Mouse (Mus musculus): ENCODE data around the gene Tatdn2. TPM values are rescaled to one million over a fixed set of nuclear protein-coding genes. Genes with fewer than 3 reads are reported as not detected.
"Not testable (repeated sequence)": the region's sequence is repeated elsewhere in the genome, so short reads cannot be mapped to it uniquely, and the experiment has no call there.

The Tatdn2 gene
- polyA plus RNA-seq, 1 experiment from 2014 or later, result 0.97 TPM

DNA sequence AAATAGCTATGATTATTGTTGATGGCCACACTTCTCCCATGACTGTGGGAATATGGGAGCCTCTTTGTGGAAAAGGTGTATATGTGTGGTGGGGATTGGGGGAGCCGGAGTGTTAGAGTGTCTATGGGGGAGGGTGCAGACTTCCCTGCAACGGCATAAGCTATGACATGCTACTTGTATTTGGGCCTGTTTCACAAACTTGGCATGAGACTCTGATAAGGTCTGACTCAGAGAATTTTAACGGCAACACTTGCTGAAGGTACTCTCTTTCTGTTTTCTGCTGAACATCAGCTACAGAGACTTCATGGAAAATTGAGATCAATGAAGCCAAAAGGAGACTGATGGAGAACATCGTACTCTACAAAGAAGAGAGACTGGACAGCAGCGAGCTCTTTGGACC, 3.5 kb upstream of the Tatdn2 start:
- no peak for ATAC-seq (ENCODE audit: insufficient read depth, low FRiP score, low TSS enrichment)
- 92% methylated on average over 5 of the region's 5 CpGs for WGBS
- no peaks in the 10 kb centered on the region for H3K9me3 ChIP-seq (ENCODE audit: control insufficient read depth, low read length)
- no peak overlapping the region for H3K4me2 ChIP-seq (ENCODE audit: low read depth)
- H3K27me3 ChIP-seq (ENCODE audit: control insufficient read depth, insufficient read depth, low read length), result no peaks in the 10 kb centered on the region
- peaks cover 23% of the 10 kb centered on the region for H3K4me1 ChIP-seq (ENCODE audit: control insufficient read depth, insufficient read depth, low read length)
- no peaks in the 10 kb centered on the region for H3K36me3 ChIP-seq (ENCODE audit: control insufficient read depth, insufficient read depth, low read length)
- DNase-seq (ENCODE audit: low spot score), result no peak
- H3K9ac ChIP-seq (ENCODE audit: low read length), result no peak overlapping the region
- no peak overlapping the region for H3K4me3 ChIP-seq (ENCODE audit: low read depth, low read length)
- H3K27ac ChIP-seq (ENCODE audit: low read depth, low read length), result no peak overlapping the region

DNA sequence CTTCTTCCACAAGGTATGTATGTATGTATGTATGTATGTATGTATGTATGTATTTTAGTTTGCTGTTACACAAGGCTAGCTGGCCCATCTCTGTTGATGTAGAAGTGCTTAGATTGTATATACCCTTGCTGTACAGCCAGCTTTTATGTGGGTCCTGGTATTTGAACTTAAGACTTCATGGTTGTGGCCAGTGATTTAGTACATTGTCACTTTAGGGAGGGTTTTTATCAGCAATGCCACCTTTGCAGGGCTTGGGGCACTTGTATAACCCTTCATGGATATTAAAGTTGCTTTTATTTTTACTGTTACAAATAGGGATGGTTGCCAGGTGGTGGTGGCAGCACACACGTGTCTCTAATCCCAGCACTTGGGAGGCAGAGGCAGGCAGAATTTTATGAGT, 1.6 kb upstream of the Tatdn2 start:
- ATAC-seq (ENCODE audit: insufficient read depth, low FRiP score, low TSS enrichment), result no peak
- WGBS, result 67% methylated on average over 1 of the region's 1 CpGs

DNA sequence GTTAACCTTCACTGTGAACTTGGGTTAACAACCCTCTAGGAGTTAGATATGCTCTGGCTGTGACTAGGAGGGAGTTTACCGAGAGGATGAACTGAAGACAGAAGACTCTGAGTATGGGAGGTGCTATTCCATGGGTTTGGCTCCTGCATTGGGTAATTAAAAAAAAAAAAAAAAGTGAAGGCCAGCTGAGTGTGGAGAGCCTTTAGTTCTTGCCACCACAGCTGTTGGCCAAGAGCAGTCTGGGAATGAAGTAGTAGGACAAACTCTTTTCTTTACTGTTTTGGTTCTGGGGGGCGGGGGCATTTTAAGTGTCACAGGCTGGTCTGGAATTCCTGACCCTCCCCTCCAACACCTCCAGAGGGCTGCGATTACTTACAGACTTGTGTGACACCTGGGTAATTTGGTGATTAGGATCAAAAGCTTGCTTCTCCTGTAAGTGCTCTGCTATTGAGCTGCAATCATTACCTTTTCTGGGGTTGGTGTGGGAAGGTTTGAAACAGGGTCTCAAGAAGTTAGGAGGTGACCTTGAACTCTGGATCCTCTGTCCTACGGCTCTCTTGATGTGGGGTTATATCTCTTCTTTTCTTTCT, 989 bp upstream of the Tatdn2 start:
- 47% methylated on average over 4 of the region's 4 CpGs for WGBS
- ATAC-seq (ENCODE audit: insufficient read depth, low FRiP score, low TSS enrichment), result no peak
- Histone ChIP-seq H3K27me3 (ENCODE audit: control insufficient read depth, insufficient read depth, low read length) (no peaks in the 10 kb centered on the region), H3K27ac (ENCODE audit: low read depth, low read length) (no peak overlapping the region), H3K4me1 (ENCODE audit: control insufficient read depth, insufficient read depth, low read length) (peaks cover 15% of the 10 kb centered on the region), H3K9me3 (ENCODE audit: control insufficient read depth, low read length) (no peaks in the 10 kb centered on the region), H3K4me2 (ENCODE audit: low read depth) (peak overlapping the region; percentile 99; the same call in 1 of the 2 replicates), H3K9ac (ENCODE audit: low read length) (no peak overlapping the region), H3K36me3 (ENCODE audit: control insufficient read depth, insufficient read depth, low read length) (no peaks in the 10 kb centered on the region), H3K4me3 (ENCODE audit: low read depth, low read length) (no peak overlapping the region)
- DNase-seq (ENCODE audit: low spot score), result no peak

More for the DNA sequence above, 1.6 kb upstream of the Tatdn2 start:
- Histone ChIP-seq H3K4me2 (ENCODE audit: low read depth) (no peak overlapping the region), H3K27ac (ENCODE audit: low read depth, low read length) (no peak overlapping the region), H3K9ac (ENCODE audit: low read length) (no peak overlapping the region), H3K36me3 (ENCODE audit: control insufficient read depth, insufficient read depth, low read length) (no peaks in the 10 kb centered on the region), H3K9me3 (ENCODE audit: control insufficient read depth, low read length) (no peaks in the 10 kb centered on the region), H3K27me3 (ENCODE audit: control insufficient read depth, insufficient read depth, low read length) (no peaks in the 10 kb centered on the region), H3K4me3 (ENCODE audit: low read depth, low read length) (no peak overlapping the region), H3K4me1 (ENCODE audit: control insufficient read depth, insufficient read depth, low read length) (peaks cover 22% of the 10 kb centered on the region)
- DNase-seq (ENCODE audit: low spot score), result no peak

DNA sequence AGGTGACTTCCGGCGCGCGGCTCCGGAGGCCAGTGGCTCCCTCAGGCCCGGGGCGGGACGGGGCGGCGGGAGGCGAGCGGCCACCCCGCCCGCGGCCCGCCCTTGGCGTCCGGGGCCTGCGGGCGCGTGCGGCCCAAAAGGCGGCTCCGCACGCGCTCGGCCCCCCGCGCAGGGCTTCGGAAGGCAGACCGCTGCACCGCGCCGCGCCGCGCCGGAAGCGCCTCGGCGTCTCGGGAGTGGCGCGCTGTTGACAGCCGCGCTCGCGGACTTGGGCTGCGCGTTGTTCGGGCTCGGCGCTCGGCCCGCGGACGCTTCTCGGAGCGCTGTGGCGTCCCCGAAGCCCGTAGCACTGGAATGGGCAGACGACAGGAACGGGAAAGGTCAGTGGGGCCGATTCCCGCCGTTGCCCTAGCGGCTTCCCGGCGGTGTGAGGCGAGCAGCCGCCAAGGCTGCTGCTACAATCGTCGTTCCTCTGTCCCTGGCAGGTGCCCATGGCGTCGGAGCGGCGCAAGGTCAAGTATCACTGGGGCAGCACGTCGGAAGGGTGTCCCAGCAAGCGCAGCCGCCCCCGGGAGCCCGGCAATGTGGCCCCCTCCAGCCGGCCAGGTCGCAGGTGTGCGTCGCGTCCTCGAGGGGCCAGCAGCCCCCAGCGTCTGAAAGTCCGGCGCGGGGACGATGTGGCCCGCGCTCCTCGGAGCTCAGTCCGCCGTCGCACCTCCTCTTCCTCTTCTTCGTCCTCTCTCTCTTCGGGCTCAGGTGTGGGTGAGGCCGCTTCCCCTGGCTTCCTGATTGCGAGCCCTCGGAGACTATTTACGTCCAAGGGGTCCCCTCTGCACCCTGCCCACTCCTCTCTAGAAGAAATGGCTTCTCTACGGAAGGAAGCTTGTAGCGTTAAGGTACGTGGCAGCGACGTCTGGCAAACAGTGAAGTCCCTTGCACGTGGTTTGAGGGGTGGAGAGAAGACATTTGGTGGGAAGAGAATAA, 664 bp downstream of the Tatdn2 start:
- no peaks in the 10 kb centered on the region for H3K9me3 ChIP-seq (ENCODE audit: control insufficient read depth, low read length)
- H3K36me3 ChIP-seq (ENCODE audit: control insufficient read depth, insufficient read depth, low read length), result 0 out of 2 replicates have a peak, but pooled peaks cover 2% of the 10 kb centered on the region
- ATAC-seq (ENCODE audit: insufficient read depth, low FRiP score, low TSS enrichment), result peak; percentile 70
- WGBS, result under 1% methylated on average over 112 of the region's 113 CpGs
- no peak for DNase-seq (ENCODE audit: low spot score)
- H3K4me2 ChIP-seq (ENCODE audit: low read depth), result peak overlapping the region; percentile 99
- H3K4me1 ChIP-seq (ENCODE audit: control insufficient read depth, insufficient read depth, low read length), result peaks cover 13% of the 10 kb centered on the region
- H3K9ac ChIP-seq (ENCODE audit: low read length), result peak overlapping the region; percentile 79
- H3K27ac ChIP-seq (ENCODE audit: low read depth, low read length), result peak overlapping the region; percentile 87
- H3K4me3 ChIP-seq (ENCODE audit: low read depth, low read length), result peak overlapping the region; percentile 85
- H3K27me3 ChIP-seq (ENCODE audit: control insufficient read depth, insufficient read depth, low read length), result no peaks in the 10 kb centered on the region

DNA sequence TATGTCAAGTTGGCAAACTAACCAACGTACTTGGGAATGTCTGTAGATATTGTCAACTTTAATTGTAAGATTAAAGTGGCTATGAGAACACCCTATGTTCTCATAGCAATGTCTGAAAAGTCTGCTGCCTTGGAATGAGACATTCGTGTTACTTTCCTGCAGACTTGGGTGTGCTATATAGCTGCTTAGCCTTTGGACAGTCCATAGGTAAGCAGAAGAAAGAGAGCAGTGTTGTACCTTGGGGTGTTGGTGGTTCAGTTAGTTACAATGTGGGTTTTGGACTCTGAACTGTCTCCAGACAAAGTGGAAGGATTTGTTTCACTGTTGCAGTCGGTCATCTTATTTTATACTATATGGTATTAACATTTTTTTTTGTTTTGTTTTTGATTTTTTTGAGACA, 15.9 kb downstream of the Tatdn2 start:
- Histone ChIP-seq H3K27me3 (ENCODE audit: control insufficient read depth, insufficient read depth, low read length) (no peaks in the 10 kb centered on the region), H3K27ac (ENCODE audit: low read depth, low read length) (no peak overlapping the region), H3K9ac (ENCODE audit: low read length) (no peak overlapping the region), H3K4me3 (ENCODE audit: low read depth, low read length) (no peak overlapping the region), H3K36me3 (ENCODE audit: control insufficient read depth, insufficient read depth, low read length) (peaks cover 17% of the 10 kb centered on the region), H3K4me2 (ENCODE audit: low read depth) (no peak overlapping the region), H3K9me3 (ENCODE audit: control insufficient read depth, low read length) (no peaks in the 10 kb centered on the region), H3K4me1 (ENCODE audit: control insufficient read depth, insufficient read depth, low read length) (no peaks in the 10 kb centered on the region)
- no peak for ATAC-seq (ENCODE audit: insufficient read depth, low FRiP score, low TSS enrichment)
- 96% methylated on average over 3 of the region's 3 CpGs for WGBS
- DNase-seq (ENCODE audit: low spot score), result no peak

DNA sequence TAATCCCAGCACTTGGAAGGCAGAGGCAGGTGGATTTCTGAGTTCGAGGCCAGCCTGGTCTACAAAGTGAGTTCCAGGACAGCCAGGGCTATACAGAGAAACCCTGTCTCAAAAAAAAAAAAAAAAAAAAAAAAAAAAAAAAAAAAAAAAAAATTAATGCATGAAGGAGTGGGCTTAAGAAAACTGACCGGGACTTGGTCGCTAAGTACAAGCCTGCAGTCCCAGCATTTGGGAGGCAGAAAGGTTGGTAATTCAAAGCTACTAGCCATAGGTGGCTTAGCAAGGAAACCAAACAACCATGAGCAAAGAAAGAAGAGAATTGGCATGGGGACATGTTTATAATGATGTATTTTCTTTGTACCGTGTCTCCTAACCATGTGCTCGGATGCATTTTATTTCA, 16.5 kb downstream of the Tatdn2 start:
- H3K27ac ChIP-seq (ENCODE audit: low read depth, low read length); H3K9ac ChIP-seq (ENCODE audit: low read length); H3K4me2 ChIP-seq (ENCODE audit: low read depth); H3K4me3 ChIP-seq (ENCODE audit: low read depth, low read length); DNase-seq (ENCODE audit: low spot score); ATAC-seq (ENCODE audit: insufficient read depth, low FRiP score, low TSS enrichment); H3K4me1 ChIP-seq (ENCODE audit: control insufficient read depth, insufficient read depth, low read length); H3K9me3 ChIP-seq (ENCODE audit: control insufficient read depth, low read length); H3K27me3 ChIP-seq (ENCODE audit: control insufficient read depth, insufficient read depth, low read length): not testable (repeated sequence)
- peaks cover 14% of the 10 kb centered on the region for H3K36me3 ChIP-seq (ENCODE audit: control insufficient read depth, insufficient read depth, low read length)
- WGBS, result 96% methylated on average over 4 of the region's 5 CpGs

DNA sequence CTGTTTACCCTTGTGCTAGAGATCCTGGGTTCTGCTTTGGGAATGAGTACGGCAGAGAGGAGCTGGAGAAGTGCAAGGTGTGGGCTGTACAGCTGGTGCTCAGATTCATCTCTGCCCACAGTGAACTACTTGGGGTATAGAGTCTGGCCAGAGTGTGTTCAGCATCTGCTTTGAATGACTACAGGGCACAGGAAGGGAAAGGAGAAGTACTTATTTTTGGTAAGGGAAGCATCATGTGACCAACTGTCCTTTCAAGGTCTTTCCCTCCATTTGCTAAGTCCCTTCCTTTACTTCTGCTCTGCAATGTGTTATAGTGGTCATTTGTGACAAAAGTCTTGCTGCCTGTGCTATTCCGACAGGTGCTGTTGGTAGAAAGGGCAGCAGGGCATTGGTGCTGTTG, 17.4 kb downstream of the Tatdn2 start:
- Histone ChIP-seq H3K4me2 (ENCODE audit: low read depth) (no peak overlapping the region), H3K27me3 (ENCODE audit: control insufficient read depth, insufficient read depth, low read length) (no peaks in the 10 kb centered on the region), H3K27ac (ENCODE audit: low read depth, low read length) (no peak overlapping the region), H3K36me3 (ENCODE audit: control insufficient read depth, insufficient read depth, low read length) (peaks cover 18% of the 10 kb centered on the region), H3K9me3 (ENCODE audit: control insufficient read depth, low read length) (no peaks in the 10 kb centered on the region), H3K4me3 (ENCODE audit: low read depth, low read length) (no peak overlapping the region), H3K4me1 (ENCODE audit: control insufficient read depth, insufficient read depth, low read length) (no peaks in the 10 kb centered on the region), H3K9ac (ENCODE audit: low read length) (no peak overlapping the region)
- ATAC-seq (ENCODE audit: insufficient read depth, low FRiP score, low TSS enrichment), result no peak
- no peak for DNase-seq (ENCODE audit: low spot score)
- 93% methylated on average over 2 of the region's 2 CpGs for WGBS

DNA sequence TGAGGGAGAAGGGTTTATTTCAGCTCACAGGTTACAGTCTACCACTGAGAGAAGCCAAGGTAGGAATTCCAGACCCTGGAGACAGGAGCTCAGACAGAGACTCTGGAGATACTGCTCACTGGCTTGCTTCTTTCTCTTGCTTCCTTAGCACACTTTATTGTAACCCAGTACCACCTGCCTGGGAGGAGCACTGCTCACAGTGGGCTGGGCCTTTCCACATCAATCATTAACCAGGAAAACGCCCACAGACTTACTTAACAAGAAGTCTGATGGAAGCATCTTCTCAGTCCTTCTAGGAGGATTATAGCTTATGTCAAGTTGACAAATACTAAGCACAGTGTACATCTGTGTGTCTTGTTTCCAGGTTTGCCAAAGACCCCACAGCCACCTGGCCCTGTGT, 17.9 kb downstream of the Tatdn2 start:
- WGBS, result 67% methylated on average over 1 of the region's 1 CpGs
- Histone ChIP-seq H3K4me1 (ENCODE audit: control insufficient read depth, insufficient read depth, low read length) (no peaks in the 10 kb centered on the region), H3K9me3 (ENCODE audit: control insufficient read depth, low read length) (no peaks in the 10 kb centered on the region), H3K4me2 (ENCODE audit: low read depth) (no peak overlapping the region), H3K27ac (ENCODE audit: low read depth, low read length) (no peak overlapping the region), H3K36me3 (ENCODE audit: control insufficient read depth, insufficient read depth, low read length) (peaks cover 16% of the 10 kb centered on the region), H3K4me3 (ENCODE audit: low read depth, low read length) (no peak overlapping the region), H3K9ac (ENCODE audit: low read length) (no peak overlapping the region), H3K27me3 (ENCODE audit: control insufficient read depth, insufficient read depth, low read length) (no peaks in the 10 kb centered on the region)
- no peak for DNase-seq (ENCODE audit: low spot score)
- ATAC-seq (ENCODE audit: insufficient read depth, low FRiP score, low TSS enrichment), result no peak

DNA sequence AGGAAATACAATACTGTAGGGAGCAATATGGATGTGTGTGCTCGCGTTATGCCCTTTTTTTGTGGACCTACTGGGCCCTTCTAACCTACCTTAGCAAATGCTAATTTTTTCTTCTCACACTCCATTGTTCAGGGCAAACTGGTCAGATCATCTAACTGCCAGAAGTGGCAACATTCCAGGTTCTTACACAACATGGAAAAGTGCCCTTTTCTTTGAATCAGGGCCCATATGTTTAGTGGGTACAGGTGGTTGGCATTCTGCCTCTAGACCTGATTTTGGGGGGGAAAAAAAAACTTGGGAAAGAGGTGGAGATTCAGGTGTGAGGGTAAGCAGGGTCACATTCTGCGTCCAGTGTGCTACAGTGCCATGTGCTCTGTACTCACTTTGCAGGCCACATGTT, 20.7 kb downstream of the Tatdn2 start:
- DNase-seq (ENCODE audit: low spot score), result no peak
- peaks cover 11% of the 10 kb centered on the region for H3K36me3 ChIP-seq (ENCODE audit: control insufficient read depth, insufficient read depth, low read length)
- 86% methylated on average over 3 of the region's 3 CpGs for WGBS

More for the DNA sequence above, 20.7 kb downstream of the Tatdn2 start:
- no peak overlapping the region for H3K4me3 ChIP-seq (ENCODE audit: low read depth, low read length)
- no peak overlapping the region for H3K9ac ChIP-seq (ENCODE audit: low read length)
- ATAC-seq (ENCODE audit: insufficient read depth, low FRiP score, low TSS enrichment), result no peak
- no peaks in the 10 kb centered on the region for H3K4me1 ChIP-seq (ENCODE audit: control insufficient read depth, insufficient read depth, low read length)
- no peaks in the 10 kb centered on the region for H3K9me3 ChIP-seq (ENCODE audit: control insufficient read depth, low read length)
- H3K4me2 ChIP-seq (ENCODE audit: low read depth), result no peak overlapping the region
- H3K27ac ChIP-seq (ENCODE audit: low read depth, low read length), result no peak overlapping the region
- H3K27me3 ChIP-seq (ENCODE audit: control insufficient read depth, insufficient read depth, low read length), result no peaks in the 10 kb centered on the region

Measured in neural tube, embryonic 11.5 days (tissue).